In the genomic region with DNA sequence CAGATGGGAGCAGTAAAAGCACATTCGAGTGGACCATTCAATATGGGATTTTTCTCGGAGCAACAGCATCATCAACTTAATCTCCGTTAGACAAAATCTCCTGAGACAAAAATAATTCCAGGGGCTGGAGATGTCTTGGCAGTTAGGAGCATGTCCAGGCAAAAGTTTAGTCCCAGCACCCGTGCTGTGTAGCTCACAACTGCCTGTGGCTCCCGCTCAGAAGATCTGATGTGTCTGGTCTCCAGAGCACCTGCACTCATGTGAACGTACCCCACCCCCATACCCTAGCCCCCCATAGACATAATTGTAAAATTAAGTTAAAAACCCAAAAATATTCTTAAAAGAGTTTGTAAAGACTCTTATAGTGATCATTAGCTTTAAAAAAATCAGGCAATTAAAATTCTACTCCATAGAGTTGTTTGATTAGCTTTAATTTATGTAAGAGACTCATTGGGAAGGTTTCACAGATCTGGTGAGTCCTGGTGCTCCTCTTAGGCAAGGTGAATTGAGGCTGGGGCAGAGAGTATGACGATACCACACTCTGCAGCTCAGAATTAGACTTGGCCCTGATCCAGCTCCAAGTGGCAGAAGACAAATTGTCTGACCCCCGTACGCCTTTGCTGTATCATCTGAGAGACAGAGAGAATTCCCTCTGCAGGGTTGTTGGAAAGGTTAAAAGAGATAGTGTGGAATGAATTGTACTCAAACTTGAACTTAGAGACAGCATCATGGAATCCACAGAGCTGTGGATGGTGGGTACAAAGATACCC, we compare ENCODE assay signal across 24 mouse cellular contexts. TPM values are rescaled to one million over a fixed set of nuclear protein-coding genes. Genes with fewer than 3 reads are reported as not detected.
DNase-seq lines count a peak whose midpoint lies in the region; ATAC-seq and TF ChIP-seq lines count a peak whose summit lies in the region.
"Had no signal": no experiment of that assay in that cellular context is flagged by ENCODE, and none has a peak within 500 bp of the region (broad histone marks: within the 10 kb centered on the region; RNA-seq: fewer than 3 reads in every experiment).

No protein-coding gene starts in this region.

- 38% methylated on average over 9 of the region's 9 CpGs for WGBS in heart, embryonic 12.5 days
- WGBS in midbrain, postnatal 0 days: 63% methylated on average over 9 of the region's 9 CpGs
- WGBS in midbrain, embryonic 14.5 days: 69% methylated on average over 9 of the region's 9 CpGs
- WGBS in limb, embryonic 13.5 days: 43% methylated on average over 9 of the region's 9 CpGs

- peak overlapping the region; percentile 63 for H3K27ac ChIP-seq in heart, embryonic 12.5 days (ENCODE audit: poor library complexity, severe bottlenecking)
- no peak overlapping the region for H3K27ac ChIP-seq in midbrain, postnatal 0 days (ENCODE audit: low read depth, low read length)
- H3K27ac ChIP-seq in midbrain, embryonic 14.5 days (replicated peaks; ENCODE audit: low read depth, low read length): no peak overlapping the region
- H3K27ac ChIP-seq in limb, embryonic 13.5 days: no peak overlapping the region
- H3K27ac ChIP-seq: embryonic facial prominence, embryonic 12.5 days; forebrain, embryonic 12.5 days; kidney, embryonic 15.5 days; limb, embryonic 15.5 days; liver, embryonic 14.5 days; midbrain, embryonic 15.5 days had no signal

- TF ChIP-seq CTCF in midbrain, postnatal 0 days (IDR thresholded peaks at IDR 0.05): no peak

- intact Hi-C loops in heart, postnatal 36 days (cut with DNase I): no loop called here

- H3K4me2 ChIP-seq in heart, embryonic 12.5 days: peak overlapping the region; percentile 57; the same call in 1 of the 2 replicates
- no peak overlapping the region for H3K4me2 ChIP-seq in midbrain, postnatal 0 days (ENCODE audit: low read depth, low read length, poor library complexity, severe bottlenecking)
- no peak overlapping the region for H3K4me2 ChIP-seq in midbrain, embryonic 14.5 days (ENCODE audit: low read length)
- H3K4me2 ChIP-seq in limb, embryonic 13.5 days (replicated peaks): 0 out of 2 replicates have a peak overlapping the region, but pooled peaks have one; percentile 17
- H3K4me2 ChIP-seq: embryonic facial prominence, embryonic 12.5 days; forebrain, embryonic 12.5 days; kidney, embryonic 15.5 days; limb, embryonic 15.5 days; lung, embryonic 14.5 days; midbrain, embryonic 15.5 days had no signal

- peaks cover 41% of the 10 kb centered on the region for H3K4me1 ChIP-seq in heart, embryonic 12.5 days (replicated peaks)
- H3K4me1 ChIP-seq in midbrain, postnatal 0 days (ENCODE audit: insufficient read depth, low read length): no peaks in the 10 kb centered on the region
- H3K4me1 ChIP-seq in midbrain, embryonic 14.5 days (ENCODE audit: control insufficient read depth, insufficient read depth, low read length): no peaks in the 10 kb centered on the region
- peaks cover 31% of the 10 kb centered on the region for H3K4me1 ChIP-seq in limb, embryonic 13.5 days
- H3K4me1 ChIP-seq: forebrain, embryonic 12.5 days; midbrain, embryonic 15.5 days had no signal

- H3K9ac ChIP-seq in heart, embryonic 12.5 days: no peak overlapping the region
- H3K9ac ChIP-seq in midbrain, postnatal 0 days (replicated peaks; ENCODE audit: low read length, poor library complexity, severe bottlenecking): no peak overlapping the region
- no peak overlapping the region for H3K9ac ChIP-seq in midbrain, embryonic 14.5 days (replicated peaks; ENCODE audit: low read length)
- H3K9ac ChIP-seq in limb, embryonic 13.5 days: no peak overlapping the region
- H3K9ac ChIP-seq: embryonic facial prominence, embryonic 12.5 days; forebrain, embryonic 12.5 days; kidney, embryonic 15.5 days; limb, embryonic 15.5 days; liver, embryonic 14.5 days; lung, embryonic 14.5 days; midbrain, embryonic 15.5 days had no signal

- no peaks in the 10 kb centered on the region for H3K27me3 ChIP-seq in heart, embryonic 12.5 days (replicated peaks)
- no peaks in the 10 kb centered on the region for H3K27me3 ChIP-seq in midbrain, postnatal 0 days (ENCODE audit: insufficient read depth, low read length)
- no peaks in the 10 kb centered on the region for H3K27me3 ChIP-seq in midbrain, embryonic 14.5 days (ENCODE audit: control insufficient read depth, insufficient read depth, low read length)
- no peaks in the 10 kb centered on the region for H3K27me3 ChIP-seq in limb, embryonic 13.5 days
- H3K27me3 ChIP-seq: embryonic facial prominence, embryonic 12.5 days; forebrain, embryonic 12.5 days; kidney, embryonic 15.5 days; limb, embryonic 15.5 days; midbrain, embryonic 15.5 days had no signal

- no peak overlapping the region for H3K4me3 ChIP-seq in heart, embryonic 12.5 days
- no peak overlapping the region for H3K4me3 ChIP-seq in midbrain, postnatal 0 days (ENCODE audit: low read depth, low read length)
- H3K4me3 ChIP-seq in midbrain, embryonic 14.5 days (replicated peaks; ENCODE audit: low read depth, low read length): no peak overlapping the region
- H3K4me3 ChIP-seq in limb, embryonic 13.5 days: no peak overlapping the region
- H3K4me3 ChIP-seq: embryonic facial prominence, embryonic 12.5 days; erythroblast, embryonic 14.5 days; forebrain, embryonic 12.5 days; kidney, embryonic 15.5 days; limb, embryonic 15.5 days; midbrain, embryonic 15.5 days had no signal

- H3K9me3 ChIP-seq in heart, embryonic 12.5 days (replicated peaks): peaks cover 5% of the 10 kb centered on the region; the same call in 1 of the 2 replicates
- H3K9me3 ChIP-seq in midbrain, postnatal 0 days (ENCODE audit: low read length): no peaks in the 10 kb centered on the region
- no peaks in the 10 kb centered on the region for H3K9me3 ChIP-seq in midbrain, embryonic 14.5 days (ENCODE audit: control insufficient read depth, low read length)
- no peaks in the 10 kb centered on the region for H3K9me3 ChIP-seq in limb, embryonic 13.5 days
- H3K9me3 ChIP-seq: embryonic facial prominence, embryonic 12.5 days; kidney, embryonic 15.5 days; limb, embryonic 15.5 days; midbrain, embryonic 15.5 days had no signal

- DNase-seq in adrenal gland, postnatal 14 days: peak; percentile 31
- no peak for DNase-seq in adrenal gland, postnatal 4 days (ENCODE audit: low spot score in 2 of 2)
- DNase-seq in heart, postnatal 36 days: no peak
- peak; percentile 29 for DNase-seq in midbrain, postnatal 0 days (ENCODE audit: low spot score)
- no peak for DNase-seq in midbrain, embryonic 14.5 days
- DNase-seq in kidney, adult 18-20 months: no peak
- DNase-seq: adrenal gland, adult 8-10 months; cerebellum, adult 8-10 months; gastrocnemius, postnatal 36 days; kidney, postnatal 4 days; lung, embryonic 14.5 days had no signal

- ATAC-seq in heart, embryonic 12.5 days (ENCODE audit: insufficient number of reproducible peaks, low FRiP score): no peak
- no peak for ATAC-seq in midbrain, postnatal 0 days (ENCODE audit: low FRiP score)
- no peak for ATAC-seq in midbrain, embryonic 14.5 days (ENCODE audit: low FRiP score, low TSS enrichment)
- no peak for ATAC-seq in limb, embryonic 13.5 days (ENCODE audit: low FRiP score, low read depth)
- ATAC-seq: activated CD4-positive, CD25-positive, alpha-beta regulatory T cell, adult 4 months; hindbrain, embryonic 16.5 days; intestine, embryonic 16.5 days; midbrain, embryonic 15.5 days had no signal

- H3K36me3 ChIP-seq in heart, embryonic 12.5 days: no peaks in the 10 kb centered on the region
- no peaks in the 10 kb centered on the region for H3K36me3 ChIP-seq in midbrain, postnatal 0 days (ENCODE audit: insufficient read depth, low read length)
- no peaks in the 10 kb centered on the region for H3K36me3 ChIP-seq in midbrain, embryonic 14.5 days (ENCODE audit: control insufficient read depth, insufficient read depth, low read length)
- no peaks in the 10 kb centered on the region for H3K36me3 ChIP-seq in limb, embryonic 13.5 days
- H3K36me3 ChIP-seq: embryonic facial prominence, embryonic 12.5 days; forebrain, embryonic 12.5 days; kidney, embryonic 15.5 days; limb, embryonic 15.5 days; midbrain, embryonic 15.5 days had no signal

RNA-seq across cellular contexts. Expression of gene Colq, which starts 13.0 kb away (rescaled TPM):
- 0.15 and 1.3 TPM in 2 replicates for total RNA-seq in adrenal gland, postnatal 14 days (2021)
- under 1 TPM; 0.51 to 0.76 TPM for total RNA-seq in adrenal gland, postnatal 4 days (2021)
- 7.6 and 7.7 TPM in 2 replicates for polyA plus RNA-seq in heart, embryonic 12.5 days (2016; fragmentation: Nextera tagmentation; extraction: Ambion mirVana)
- total RNA-seq in heart, postnatal 36 days (2021): 1 to 10 TPM; 6.0 to 9.9 TPM
- 0.38 TPM in 1 of 2 replicates, not detected in the other for total RNA-seq in midbrain, postnatal 0 days (2014; rRNA removed)
- 0.06 TPM in 1 of 2 replicates, not detected in the other for polyA plus RNA-seq in midbrain, postnatal 0 days (2015; fragmentation: Nextera tagmentation; extraction: Ambion mirVana)
- polyA plus RNA-seq in midbrain, embryonic 14.5 days (2014; fragmentation: Nextera tagmentation; extraction: Ambion mirVana): not detected in 2 replicates
- polyA plus RNA-seq in limb, embryonic 13.5 days (2015; fragmentation: Nextera tagmentation; extraction: Ambion mirVana): 3.3 and 3.8 TPM in 2 replicates
- total RNA-seq: hematopoietic stem cell, adult 5-6 weeks had no signal
- polyA plus RNA-seq: erythroblast, embryonic 14.5 days; midbrain, embryonic 15.5 days had no signal

Comparison
In these comparisons a context has a peak if more than half of its experiments do, and no peak if none do; other contexts are left out.
1. DNase-seq: peak in adrenal gland, postnatal 14 days (single experiment) and midbrain, postnatal 0 days (single experiment); none in adrenal gland, postnatal 4 days (0 of 2), heart, postnatal 36 days (0 of 2), midbrain, embryonic 14.5 days (single experiment) and kidney, adult 18-20 months (single experiment).
2. H3K4me2 ChIP-seq: peak in heart, embryonic 12.5 days (single experiment) and limb, embryonic 13.5 days (single experiment); none in midbrain, postnatal 0 days (single experiment) and midbrain, embryonic 14.5 days (single experiment).